Mouse (Mus musculus) megakaryocyte, embryonic 14.5 days (primary cell): ENCODE results near the gene Tmem191c.

Source experiments
- FLI1 ChIP-seq: IDR thresholded peaks from 2 replicates; pipeline ENCODE4 v1.6.1; 2012; ENCODE audit warnings: low read length, inconsistent platforms, mixed read lengths
- GATA1 ChIP-seq: IDR thresholded peaks from 3 replicates; pipeline ENCODE4 v1.6.1; 2012; ENCODE audit warnings: mixed read lengths, low read length, inconsistent platforms, borderline replicate concordance

DNA sequence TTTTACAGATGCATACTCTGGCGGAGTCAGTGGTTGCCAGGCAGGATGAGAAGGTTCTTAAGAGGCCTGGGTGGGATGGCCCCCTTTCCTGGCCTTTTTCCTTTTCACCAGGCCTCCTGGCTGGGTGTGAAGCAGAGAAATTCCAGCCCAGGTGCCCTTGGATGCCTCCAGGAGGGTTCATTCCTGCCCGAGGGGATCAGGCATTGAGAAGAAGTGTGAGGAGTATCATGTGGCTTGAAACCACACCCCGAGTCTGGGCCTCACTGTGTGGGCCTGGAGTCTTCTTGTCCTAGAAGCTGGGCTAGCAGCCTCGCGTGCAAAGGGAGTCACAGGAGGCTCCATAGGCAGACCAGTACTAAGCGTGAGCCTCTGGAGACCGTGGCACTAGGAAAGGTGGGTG lies 23.0 kb upstream of the Tmem191c start:
- TF ChIP-seq GATA1 (no peak), FLI1 (no peak)
